25 mouse cellular contexts compared by ENCODE assay signal in the genomic region with DNA sequence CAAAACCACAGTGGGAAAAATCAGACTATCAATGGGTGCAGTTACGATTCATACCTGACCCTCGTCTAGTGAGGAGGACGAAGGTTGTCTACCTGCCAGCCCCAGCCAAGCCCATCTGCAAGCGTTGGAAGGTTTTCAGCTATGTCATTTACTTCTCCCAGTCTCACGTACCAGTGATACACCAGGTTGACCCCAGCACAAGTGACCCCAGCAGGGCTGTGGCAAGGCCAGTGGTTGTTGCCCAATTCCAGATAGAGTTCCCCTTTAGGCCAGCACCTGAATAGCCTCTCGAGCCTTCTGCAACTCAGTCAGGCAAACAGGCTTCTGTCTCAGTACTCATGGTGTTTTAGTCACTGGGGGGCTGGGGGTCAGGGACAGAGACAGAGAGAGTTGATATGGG. TPM values are rescaled to one million over a fixed set of nuclear protein-coding genes. Genes with fewer than 3 reads are reported as not detected.
DNase-seq lines count a peak whose midpoint lies in the region; ATAC-seq and TF ChIP-seq lines count a peak whose summit lies in the region.
"Had no signal": no experiment of that assay in that cellular context is flagged by ENCODE, and none has a peak within 500 bp of the region (broad histone marks: within the 10 kb centered on the region; RNA-seq: fewer than 3 reads in every experiment).

No protein-coding gene starts in this region.

- H3K9me3 ChIP-seq in intestine, embryonic 14.5 days (ENCODE audit: control insufficient read depth, low read length), result no peaks in the 10 kb centered on the region
- H3K9me3 ChIP-seq in intestine, embryonic 15.5 days, result no peaks in the 10 kb centered on the region
- no peaks in the 10 kb centered on the region for H3K9me3 ChIP-seq in lung, postnatal 0 days (ENCODE audit: low read length)
- H3K9me3 ChIP-seq in forebrain, embryonic 13.5 days (replicated peaks), result no peaks in the 10 kb centered on the region
- H3K9me3 ChIP-seq: hindbrain, embryonic 13.5 days; limb, embryonic 13.5 days; liver, embryonic 15.5 days; midbrain, embryonic 13.5 days; neural tube, embryonic 13.5 days had no signal

- H3K4me1 ChIP-seq in heart, adult 2 months (ENCODE audit: control insufficient read depth, insufficient read depth, low read length), result peaks cover 23% of the 10 kb centered on the region
- peaks cover 28% of the 10 kb centered on the region for H3K4me1 ChIP-seq in intestine, embryonic 14.5 days (replicated peaks; ENCODE audit: control insufficient read depth, insufficient read depth, low read length)
- peaks cover 21% of the 10 kb centered on the region for H3K4me1 ChIP-seq in intestine, embryonic 15.5 days (replicated peaks)
- H3K4me1 ChIP-seq in lung, postnatal 0 days (ENCODE audit: insufficient read depth, low read depth, low read length), result no peaks in the 10 kb centered on the region
- peaks cover 14% of the 10 kb centered on the region for H3K4me1 ChIP-seq in lung, adult 2 months (ENCODE audit: control insufficient read depth, insufficient read depth, low read length)
- 0 out of 2 replicates have a peak, but pooled peaks cover 2% of the 10 kb centered on the region for H3K4me1 ChIP-seq in forebrain, embryonic 13.5 days
- H3K4me1 ChIP-seq: midbrain, embryonic 13.5 days had no signal

- TF ChIP-seq POLR2A in heart, adult 2 months (IDR thresholded peaks at IDR 0.05; ENCODE audit: insufficient read depth, low read depth, low read length), result no peak
- no peak for TF ChIP-seq POLR2A in lung, adult 2 months (IDR thresholded peaks at IDR 0.05; ENCODE audit: borderline replicate concordance, extremely low read depth, low read depth, low read length)

- 92% methylated on average over 6 of the region's 6 CpGs for WGBS in heart, adult 2 months
- 91% methylated on average over 6 of the region's 6 CpGs for WGBS in intestine, embryonic 14.5 days
- 89% methylated on average over 6 of the region's 6 CpGs for whole genome bisulfite sequencing in intestine, embryonic 15.5 days
- 88% methylated on average over 6 of the region's 6 CpGs for WGBS in lung, postnatal 0 days
- 90% methylated on average over 6 of the region's 6 CpGs for WGBS in lung, adult 2 months
- WGBS in forebrain, embryonic 13.5 days, result 94% methylated on average over 6 of the region's 6 CpGs

- H3K27ac ChIP-seq in heart, adult 2 months, result peak overlapping the region; percentile 78
- H3K27ac ChIP-seq in intestine, embryonic 14.5 days (ENCODE audit: low read depth), result 0 out of 2 replicates have a peak overlapping the region, but pooled peaks have one; percentile 69
- H3K27ac ChIP-seq in intestine, embryonic 15.5 days, result no peak overlapping the region
- 0 out of 2 replicates have a peak overlapping the region, but pooled peaks have one; percentile 55 for H3K27ac ChIP-seq in lung, postnatal 0 days (ENCODE audit: low read length)
- H3K27ac ChIP-seq in forebrain, embryonic 13.5 days, result no peak overlapping the region
- H3K27ac ChIP-seq: hindbrain, embryonic 13.5 days; limb, embryonic 13.5 days; liver, embryonic 15.5 days; macrophage; midbrain, embryonic 13.5 days; neural tube, embryonic 13.5 days had no signal

- no peak for TF ChIP-seq EP300 in heart, adult 2 months (IDR thresholded peaks at IDR 0.05; ENCODE audit: insufficient read depth, low read depth, low read length)
- no peak for TF ChIP-seq EP300 in lung, postnatal 0 days (IDR thresholded peaks at IDR 0.05)

- DNase-seq in heart, adult 2 months, result no peak
- DNase-seq in heart, postnatal 14 days, result no peak
- DNase-seq in intestine, embryonic 14.5 days (ENCODE audit: low spot score), result no peak
- DNase-seq in lung, postnatal 0 days (ENCODE audit: low spot score), result no peak
- no peak for DNase-seq in lung, adult 2 months
- DNase-seq: adrenal gland, postnatal 14 days; cerebellum, adult 11 months; cerebellum, postnatal 25 days; gastrocnemius, postnatal 36 days; heart, postnatal 4 days; kidney, adult 11 months; kidney, postnatal 14 days; lung, postnatal 10 days; right cerebral cortex, postnatal 4 days had no signal

- no peak for TF ChIP-seq CTCF in heart, adult 2 months (IDR thresholded peaks at IDR 0.05)
- TF ChIP-seq CTCF in lung, postnatal 0 days (IDR thresholded peaks at IDR 0.05), result no peak
- no peak for TF ChIP-seq CTCF in lung, adult 2 months (IDR thresholded peaks at IDR 0.05; ENCODE audit: insufficient read depth, low read length)

- H3K36me3 ChIP-seq in heart, adult 2 months (ENCODE audit: control insufficient read depth, insufficient read depth, low read length), result no peaks in the 10 kb centered on the region; the same call in 1 of the 2 replicates
- H3K36me3 ChIP-seq in intestine, embryonic 14.5 days (ENCODE audit: control insufficient read depth, insufficient read depth, low read length), result no peaks in the 10 kb centered on the region
- H3K36me3 ChIP-seq in intestine, embryonic 15.5 days, result no peaks in the 10 kb centered on the region
- no peaks in the 10 kb centered on the region for H3K36me3 ChIP-seq in lung, postnatal 0 days (ENCODE audit: insufficient read depth, low read length)
- no peaks in the 10 kb centered on the region for H3K36me3 ChIP-seq in forebrain, embryonic 13.5 days (ENCODE audit: poor library complexity, severe bottlenecking)
- H3K36me3 ChIP-seq: heart, embryonic 12.5 days; hindbrain, embryonic 13.5 days; limb, embryonic 13.5 days; liver, embryonic 15.5 days; midbrain, embryonic 13.5 days; neural tube, embryonic 13.5 days had no signal

- no peaks in the 10 kb centered on the region for H3K27me3 ChIP-seq in heart, adult 2 months (ENCODE audit: control insufficient read depth, insufficient read depth, low read length)
- no peaks in the 10 kb centered on the region for H3K27me3 ChIP-seq in intestine, embryonic 14.5 days (replicated peaks; ENCODE audit: control insufficient read depth, insufficient read depth, low read length)
- no peaks in the 10 kb centered on the region for H3K27me3 ChIP-seq in intestine, embryonic 15.5 days (replicated peaks)
- no peaks in the 10 kb centered on the region for H3K27me3 ChIP-seq in lung, postnatal 0 days (replicated peaks; ENCODE audit: insufficient read depth, low read length)
- H3K27me3 ChIP-seq in forebrain, embryonic 13.5 days, result no peaks in the 10 kb centered on the region
- H3K27me3 ChIP-seq: heart, embryonic 12.5 days; limb, embryonic 13.5 days; liver, embryonic 15.5 days; neural tube, embryonic 13.5 days had no signal

- ATAC-seq in intestine, embryonic 14.5 days (replicated peaks; ENCODE audit: low FRiP score, low TSS enrichment, low read depth), result no peak
- no peak for ATAC-seq in intestine, embryonic 15.5 days
- ATAC-seq in lung, postnatal 0 days, result no peak
- ATAC-seq in forebrain, embryonic 13.5 days, result no peak
- ATAC-seq: forebrain, embryonic 14.5 days; midbrain, embryonic 13.5 days had no signal

- no peak overlapping the region for H3K4me2 ChIP-seq in intestine, embryonic 14.5 days (ENCODE audit: low read length)
- H3K4me2 ChIP-seq in intestine, embryonic 15.5 days (replicated peaks), result no peak overlapping the region
- no peak overlapping the region for H3K4me2 ChIP-seq in lung, postnatal 0 days (replicated peaks; ENCODE audit: low read depth, low read length)
- H3K4me2 ChIP-seq in forebrain, embryonic 13.5 days, result no peak overlapping the region
- H3K4me2 ChIP-seq: heart, embryonic 12.5 days; hindbrain, embryonic 13.5 days; limb, embryonic 13.5 days; liver, embryonic 15.5 days; midbrain, embryonic 13.5 days; neural tube, embryonic 13.5 days had no signal

- no peaks in the 10 kb centered on the region for H3K79me2 ChIP-seq in heart, adult 2 months (replicated peaks; ENCODE audit: control insufficient read depth, insufficient read depth, low read length)

- intact Hi-C loops in heart, adult 2 months (cut with DNase I), result no loop called here
- intact Hi-C loops in heart, postnatal 14 days (cut with DNase I), result no loop called here

- no peak overlapping the region for H3K9ac ChIP-seq in heart, adult 2 months (ENCODE audit: low read depth, low read length)
- H3K9ac ChIP-seq in intestine, embryonic 14.5 days (ENCODE audit: low read length), result no peak overlapping the region
- no peak overlapping the region for H3K9ac ChIP-seq in intestine, embryonic 15.5 days
- H3K9ac ChIP-seq in lung, postnatal 0 days (replicated peaks; ENCODE audit: low read depth), result no peak overlapping the region
- H3K9ac ChIP-seq in forebrain, embryonic 13.5 days, result no peak overlapping the region
- H3K9ac ChIP-seq: heart, embryonic 12.5 days; hindbrain, embryonic 13.5 days; limb, embryonic 13.5 days; liver, embryonic 15.5 days; midbrain, embryonic 13.5 days; neural tube, embryonic 13.5 days had no signal

- H3K4me3 ChIP-seq in heart, adult 2 months, result no peak overlapping the region
- no peak overlapping the region for H3K4me3 ChIP-seq in intestine, embryonic 14.5 days (ENCODE audit: low read depth, low read length)
- no peak overlapping the region for H3K4me3 ChIP-seq in intestine, embryonic 15.5 days (replicated peaks)
- no peak overlapping the region for H3K4me3 ChIP-seq in lung, postnatal 0 days (ENCODE audit: low read depth, low read length)
- no peak overlapping the region for H3K4me3 ChIP-seq in lung, adult 2 months (replicated peaks; ENCODE audit: extremely low read depth, low read depth, low read length)
- H3K4me3 ChIP-seq in forebrain, embryonic 13.5 days, result no peak overlapping the region
- H3K4me3 ChIP-seq: heart, embryonic 12.5 days; hindbrain, embryonic 13.5 days; limb, embryonic 13.5 days; liver, embryonic 15.5 days; midbrain, embryonic 13.5 days; neural tube, embryonic 13.5 days had no signal

RNA-seq across cellular contexts. Expression of a gene that starts 17.9 kb away (rescaled TPM):
- total RNA-seq in heart, adult 2 months (2021), result 10 to 100 TPM; 87.7 to 89.1 TPM
- polyA plus RNA-seq in heart, adult 2 months (2012; rRNA removed), result 44.8 and 53.7 TPM in 2 replicates
- total RNA-seq in heart, postnatal 14 days (2021), result 100 to 1,000 TPM; 105 to 127 TPM
- polyA plus RNA-seq in intestine, embryonic 14.5 days (2014; fragmentation: Nextera tagmentation; extraction: Ambion mirVana), result 16.6 and 18.2 TPM in 2 replicates
- polyA plus RNA-seq in intestine, embryonic 15.5 days (2015; fragmentation: Nextera tagmentation; extraction: Ambion mirVana), result 18.6 and 19.4 TPM in 2 replicates
- polyA plus RNA-seq in lung, postnatal 0 days (2015; fragmentation: Nextera tagmentation; extraction: Ambion mirVana), result 19.7 and 21.5 TPM in 2 replicates
- polyA plus RNA-seq in lung, adult 2 months (2012; rRNA removed), result 49.0 and 58.2 TPM in 2 replicates
- 1.1 and 2.9 TPM in 2 replicates for polyA plus RNA-seq in forebrain, embryonic 13.5 days (2015; fragmentation: Nextera tagmentation; extraction: Ambion mirVana)

RNA-seq across cellular contexts. Expression of a gene that starts 48.9 kb away (rescaled TPM):
- total RNA-seq in heart, adult 2 months (2021), result 10 to 100 TPM; 45.1 to 45.7 TPM
- 48.3 and 52.1 TPM in 2 replicates for polyA plus RNA-seq in heart, adult 2 months (2012; rRNA removed)
- 10 to 100 TPM; 21.3 to 48.5 TPM for total RNA-seq in heart, postnatal 14 days (2021)
- polyA plus RNA-seq in intestine, embryonic 14.5 days (2014; fragmentation: Nextera tagmentation; extraction: Ambion mirVana), result 22.9 and 27.4 TPM in 2 replicates
- polyA plus RNA-seq in intestine, embryonic 15.5 days (2015; fragmentation: Nextera tagmentation; extraction: Ambion mirVana), result 26.0 and 27.1 TPM in 2 replicates
- polyA plus RNA-seq in lung, postnatal 0 days (2015; fragmentation: Nextera tagmentation; extraction: Ambion mirVana), result 82.5 and 88.3 TPM in 2 replicates
- polyA plus RNA-seq in lung, adult 2 months (2012; rRNA removed), result 28.3 and 32.3 TPM in 2 replicates
- polyA plus RNA-seq in forebrain, embryonic 13.5 days (2015; fragmentation: Nextera tagmentation; extraction: Ambion mirVana), result 16.0 and 27.5 TPM in 2 replicates
- total RNA-seq: megakaryocyte-erythroid progenitor cell, adult 5-6 weeks had no signal
- polyA plus RNA-seq: macrophage had no signal

Comparison
In these comparisons a context has a peak if more than half of its experiments do, and no peak if none do; other contexts are left out.
1. H3K27ac ChIP-seq: peak in heart, adult 2 months (single experiment), intestine, embryonic 14.5 days (single experiment) and lung, postnatal 0 days (single experiment); none in intestine, embryonic 15.5 days (single experiment) and forebrain, embryonic 13.5 days (single experiment).